Mouse (Mus musculus) adrenal gland, adult 8-10 months (tissue): ENCODE results near the gene Zfp108. TPM values are rescaled to one million over a fixed set of nuclear protein-coding genes. Genes with fewer than 3 reads are reported as not detected.
"Not testable (repeated sequence)": the region's sequence is repeated elsewhere in the genome, so short reads cannot be mapped to it uniquely, and the experiment has no call there.

ENCODE experiments used
- DNase-seq: peaks from one replicate; pipeline ENCODE4 v3.0.0; 2022
- total RNA-seq, 4 experiments: library from RNA; stranded (reverse); gene quantifications; 2 replicates each; pipeline ENCODE4 v1.2.4; 2022

Zfp108 gene
- total RNA-seq = 1 to 10 TPM; 2.9 to 5.6 (median 4.1) TPM

- peak; percentile 77 for DNase-seq
Observed at GRCm38 (mm10) chr7:24254633-24255474, at the start of gene Zfp108. TSS of gene Zfp108 (plus strand) at chr7:24254794.

DNA sequence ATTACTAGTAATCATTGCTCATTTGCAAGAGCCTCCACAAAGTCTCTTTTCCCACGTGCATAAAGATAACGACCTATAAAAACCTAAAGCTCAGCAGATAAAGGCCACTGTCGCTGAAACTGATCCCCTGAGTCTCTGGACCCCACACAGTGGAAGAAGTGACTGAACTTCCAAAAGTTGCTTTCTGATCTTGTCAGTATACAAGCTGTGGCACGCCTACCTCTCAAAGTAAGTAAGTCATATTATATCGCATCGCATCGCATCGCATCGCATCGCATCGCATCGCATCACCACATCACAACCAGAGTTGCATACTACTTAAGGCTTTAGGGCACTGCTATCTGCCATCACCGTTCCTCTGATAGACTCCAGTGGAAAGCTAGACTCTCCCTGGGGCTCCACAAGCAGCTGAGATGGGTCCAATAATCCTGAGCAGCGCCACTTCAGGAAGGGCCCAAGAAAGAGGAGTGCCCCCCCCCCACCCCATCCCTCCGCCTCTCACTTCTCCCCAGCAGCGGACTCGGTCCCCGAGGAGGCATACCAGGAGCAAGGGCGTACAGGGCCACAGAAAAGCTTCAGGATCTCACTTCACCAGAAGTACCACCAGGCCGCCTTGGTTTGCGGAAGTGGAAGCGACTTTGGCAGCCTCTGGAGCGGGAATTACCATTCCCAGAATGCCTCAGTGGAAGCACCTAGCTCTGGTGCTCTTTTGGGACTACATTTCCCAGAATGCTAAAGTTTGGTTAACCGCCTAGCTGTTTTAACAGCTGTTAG lies 46.9 kb upstream of the Zfp108 start:
- peak; percentile 56 for DNase-seq

DNA sequence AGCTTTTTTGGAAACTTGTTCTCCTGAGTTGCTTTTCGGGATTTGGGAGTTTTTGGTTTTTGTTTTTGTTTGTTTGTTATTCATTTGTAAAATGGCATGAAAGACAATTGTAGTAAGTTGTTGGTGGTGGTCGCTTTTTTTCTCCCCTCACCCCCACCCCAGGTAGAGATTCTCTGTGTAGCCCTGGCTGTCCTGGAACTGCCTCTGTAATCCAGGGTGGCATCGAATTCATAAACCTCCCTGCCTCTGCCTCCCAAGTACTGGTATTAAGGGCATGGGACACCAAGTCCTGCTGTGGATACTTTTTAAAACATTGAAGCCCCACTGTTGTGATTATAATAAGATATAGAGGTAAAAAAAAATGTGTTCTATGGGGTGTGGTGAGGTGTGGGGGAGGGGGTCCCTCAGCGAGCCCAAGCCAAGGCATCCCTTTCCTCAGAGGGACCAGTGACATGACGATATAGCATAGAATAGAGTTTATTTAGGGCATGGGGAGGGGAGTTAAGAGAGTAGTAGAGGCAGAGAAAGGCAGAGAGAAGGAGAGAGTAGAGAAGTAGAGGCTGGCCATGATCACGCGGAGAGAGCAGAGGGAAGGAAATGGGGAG lies 46.2 kb upstream of the Zfp108 start:
- no peak for DNase-seq

DNA sequence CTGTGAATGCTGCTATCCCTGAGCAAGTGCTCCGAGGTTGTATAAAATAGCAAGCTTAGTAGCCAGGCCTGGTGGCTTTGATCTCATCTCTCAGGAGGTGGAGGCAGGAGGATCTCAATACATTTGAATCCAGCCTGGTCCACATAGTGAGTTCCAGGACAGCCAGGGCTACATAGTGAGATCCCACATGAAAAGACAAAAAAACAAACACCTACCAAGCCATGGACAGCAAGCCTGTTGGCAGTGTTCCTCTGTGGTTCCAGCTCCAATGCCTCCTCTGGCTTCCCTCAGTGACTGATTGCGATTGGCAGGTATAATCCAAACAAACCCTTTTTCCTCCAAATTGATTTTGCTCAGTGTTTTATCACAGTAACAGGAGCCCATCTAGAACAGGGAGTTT lies 44.3 kb upstream of the Zfp108 start:
- no peak for DNase-seq

- no peak for DNase-seq
Observed at GRCm38 (mm10) chr7:24211343-24211742, 43.3 kb upstream of the Zfp108 start, which contains the start of gene Zfp111. TSS of gene Zfp111 (minus strand) at chr7:24211443.

DNA sequence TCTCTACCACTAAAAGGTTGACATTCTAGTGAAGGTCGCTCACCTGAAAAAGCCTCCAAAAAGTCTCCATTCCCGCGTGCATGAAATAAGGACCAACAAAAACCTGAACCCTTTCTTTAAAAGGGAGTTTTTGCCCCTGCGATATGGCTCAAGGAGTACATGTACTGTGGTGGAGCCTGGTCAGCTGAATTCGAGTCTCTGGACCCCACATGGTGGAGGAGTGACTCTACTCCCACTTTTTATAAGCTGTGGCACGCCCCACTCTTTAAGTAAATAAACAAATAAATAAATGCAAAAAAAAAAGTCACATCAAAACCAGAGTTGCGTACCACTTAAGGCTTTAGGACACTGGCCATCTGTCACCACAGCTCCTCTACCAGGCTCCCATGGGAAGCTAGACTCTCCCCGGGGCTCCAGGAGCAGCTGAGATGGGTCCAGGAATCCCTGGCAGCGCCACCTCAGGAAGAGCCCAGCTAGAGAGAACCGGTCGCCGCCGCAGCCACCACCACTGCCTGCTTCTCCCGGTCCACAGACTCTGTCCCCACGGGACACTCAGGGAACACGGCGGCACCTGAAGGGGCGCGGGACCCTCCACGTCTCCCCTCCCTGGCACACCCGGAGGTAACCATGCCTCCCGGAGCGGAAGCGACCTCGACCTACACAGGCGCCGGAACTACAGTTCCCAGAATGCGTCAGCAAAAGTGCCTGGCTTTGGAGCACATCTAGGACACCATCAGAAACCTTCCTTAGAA lies 17.4 kb upstream of the Zfp108 start, which contains the start of gene Zfp109:
TSS of gene Zfp109 (minus strand) at position 521 of the 752 bp plus-strand sequence.
- DNase-seq = peak; percentile 48

- DNase-seq = no peak
Observed at GRCm38 (mm10) chr7:24253779-24254615, 597 bp upstream of the Zfp108 start.

GRCm38 (mm10) chr7:24259306-24259999 lies 4.9 kb downstream of the Zfp108 start:
- no peak for DNase-seq

DNA sequence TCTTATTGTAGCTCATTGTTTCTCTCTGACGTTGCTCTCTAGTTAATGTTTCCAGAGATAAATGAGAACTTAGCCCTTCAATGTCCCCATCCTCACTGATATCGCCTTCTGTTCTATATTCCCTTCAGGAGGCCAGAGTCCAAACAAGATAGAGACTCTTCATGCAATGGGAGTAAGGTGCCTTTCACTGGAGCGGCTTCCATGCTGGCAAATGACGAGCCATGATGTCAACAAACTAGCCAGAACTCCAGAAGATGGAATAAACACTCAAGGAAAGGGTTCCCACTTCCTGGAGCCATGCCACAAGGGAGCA lies 5.4 kb downstream of the Zfp108 start:
- no peak for DNase-seq

DNA sequence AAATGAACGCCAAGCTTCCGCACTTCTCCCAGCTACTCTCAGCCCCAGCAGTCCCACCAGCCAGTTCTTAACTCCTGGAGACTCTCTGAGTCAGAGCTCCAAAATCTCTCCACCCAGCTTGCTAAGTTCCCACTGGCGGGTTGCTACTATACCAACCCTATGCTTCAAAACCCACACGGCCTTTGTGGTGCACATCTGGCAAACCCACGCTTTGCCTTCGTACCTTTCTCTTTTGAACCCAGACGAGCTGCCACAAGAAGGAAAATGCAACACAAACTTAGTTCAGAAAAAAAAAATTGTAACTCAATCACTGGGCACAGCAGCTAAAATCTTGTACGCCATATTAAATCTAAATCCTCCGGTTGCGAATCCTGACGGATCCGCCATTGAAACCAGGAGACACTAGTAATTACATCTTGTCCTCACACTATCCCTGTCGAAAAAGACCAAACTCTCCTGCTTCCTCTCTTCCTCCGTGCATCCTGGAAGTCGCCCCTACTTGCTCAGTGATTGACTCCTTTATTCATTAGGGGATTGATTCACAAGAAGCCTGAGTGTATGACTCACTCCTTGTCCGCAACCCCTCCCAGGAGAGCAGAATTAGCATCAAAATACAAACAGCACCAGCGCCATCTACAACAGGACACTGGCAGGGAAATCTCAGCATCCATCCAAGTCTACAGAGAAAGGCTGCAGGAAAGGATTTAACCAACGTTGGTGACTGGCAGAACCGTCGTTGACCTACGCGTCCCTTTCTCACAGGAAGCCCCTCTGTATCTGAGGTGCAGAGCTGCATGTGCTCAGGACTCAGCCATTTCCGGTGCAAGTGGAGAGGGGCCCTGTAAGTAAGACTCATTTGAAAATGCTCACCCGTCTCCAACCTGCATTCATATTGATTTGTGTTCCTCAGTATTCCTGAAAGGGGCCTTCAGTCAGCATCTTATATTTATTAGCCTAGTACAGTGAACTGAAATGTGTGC lies 13.9 kb downstream of the Zfp108 start:
- no peak for DNase-seq

DNA sequence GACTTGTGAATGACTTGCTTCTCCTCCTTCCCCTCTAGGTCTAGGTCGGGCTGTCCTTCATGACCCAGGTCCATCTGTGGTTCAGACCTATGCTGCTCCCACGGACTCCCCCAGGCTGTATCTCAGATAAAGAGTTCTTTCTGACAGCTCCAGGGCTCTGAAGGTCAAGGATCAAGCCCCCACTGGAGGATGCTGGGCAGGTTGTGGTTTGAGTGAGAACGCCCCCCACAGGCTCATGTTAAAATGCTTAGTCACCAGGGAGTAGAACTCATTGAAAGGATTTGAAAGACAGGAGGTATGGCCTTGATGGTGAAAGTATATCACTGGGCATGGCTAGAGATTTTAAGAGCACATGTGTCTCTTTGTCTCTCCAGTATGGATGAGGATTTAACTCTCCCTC lies 14.7 kb downstream of the Zfp108 start:
- DNase-seq = no peak

- no peak for DNase-seq
Observed at GRCm38 (mm10) chr7:24269667-24270287, 15.2 kb downstream of the Zfp108 start.

DNA sequence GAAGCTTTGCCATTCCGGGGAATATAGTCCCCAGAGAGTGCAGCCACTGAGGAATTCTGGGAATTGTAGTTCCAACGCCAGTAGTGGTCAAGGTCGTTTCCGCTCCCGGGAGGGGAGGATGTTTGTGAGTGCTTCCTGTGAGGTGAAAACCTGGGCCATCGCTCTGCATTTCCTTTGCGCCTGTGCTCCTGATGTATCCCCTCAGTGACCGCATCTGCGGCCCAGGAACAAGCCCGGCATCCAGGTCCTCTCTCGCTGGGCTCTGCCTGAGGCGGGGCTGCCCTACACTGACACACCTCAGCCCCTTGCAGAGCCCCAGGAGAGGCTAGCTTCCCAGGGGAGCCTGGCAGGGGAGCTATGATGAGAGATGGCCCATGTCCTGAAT lies 15.7 kb downstream of the Zfp108 start, which contains the start of gene Zfp93:
TSS of gene Zfp93 (plus strand) at position 133 of the 385 bp plus-strand sequence.
- peak; percentile 77 for DNase-seq

- DNase-seq = no peak
Observed at GRCm38 (mm10) chr7:24271191-24271590, 16.6 kb downstream of the Zfp108 start.

DNA sequence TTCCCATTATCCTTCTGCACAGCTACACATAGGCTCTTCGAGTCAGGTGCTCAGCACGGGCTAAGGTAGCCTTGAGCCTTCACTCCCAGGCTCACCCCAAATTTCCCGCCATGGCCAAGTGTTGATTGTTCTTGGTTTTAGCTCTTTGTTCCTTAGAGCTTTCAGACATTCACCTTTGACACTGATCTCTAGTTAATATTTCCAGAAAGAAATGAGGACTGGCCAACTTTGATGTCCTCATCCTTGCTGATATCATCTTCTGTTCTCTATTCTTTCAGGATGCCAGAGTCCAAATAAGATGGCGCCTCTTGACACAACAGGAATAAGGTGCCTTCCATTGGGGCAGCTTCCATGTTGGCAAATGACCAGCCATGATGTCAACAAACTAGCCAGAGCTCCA lies 19.9 kb downstream of the Zfp108 start:
- no peak for DNase-seq

DNA sequence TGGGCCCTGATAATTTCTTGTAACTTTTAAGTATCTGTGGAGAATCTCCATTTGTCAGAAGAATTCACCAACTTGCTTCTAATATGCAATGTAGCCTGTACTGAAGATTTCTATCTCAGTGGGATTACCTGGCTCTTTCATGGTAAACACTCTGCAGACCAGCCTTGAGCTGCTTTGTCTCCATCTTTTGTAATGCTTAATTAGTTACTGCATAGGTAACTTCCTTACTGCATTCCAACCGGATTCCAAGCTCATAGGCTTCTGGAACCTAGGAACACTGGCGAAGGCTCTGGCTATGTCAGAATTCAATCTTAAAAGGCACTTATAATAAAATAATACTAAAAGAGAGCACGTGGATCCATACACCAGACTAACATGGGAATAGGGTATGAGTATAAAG lies 24.2 kb downstream of the Zfp108 start:
- DNase-seq = not testable (repeated sequence)

- no peak for DNase-seq
Observed at GRCm38 (mm10) chr7:24280031-24280857, 25.6 kb downstream of the Zfp108 start.

DNA sequence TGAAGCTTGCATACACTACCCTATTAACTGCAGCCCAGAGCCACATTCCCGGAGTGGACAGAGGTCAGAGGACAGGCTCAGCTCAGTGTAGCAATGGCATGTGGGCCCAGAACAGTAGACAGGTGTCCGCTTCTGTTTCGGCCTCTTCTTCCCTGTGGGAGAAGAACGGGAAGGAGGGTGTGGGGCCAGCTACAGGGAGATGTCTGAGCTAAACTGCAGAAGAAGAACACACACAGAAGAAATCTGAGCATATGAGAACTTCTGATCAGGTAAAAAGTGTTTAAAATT lies 26.2 kb downstream of the Zfp108 start:
- DNase-seq = no peak
